Mouse (Mus musculus): ENCODE data around the gene Ipp.

Ipp gene

GRCm38 (mm10) chr4:116557306-116558121 is 50.2 kb downstream of the Ipp start, which contains the start of gene Gpbp1l1:
Gene Gpbp1l1 (plus strand): TSS chr4:116557658.
- peak; percentile 95 for DNase-seq (ENCODE audit: low read depth, low spot score)

DNA sequence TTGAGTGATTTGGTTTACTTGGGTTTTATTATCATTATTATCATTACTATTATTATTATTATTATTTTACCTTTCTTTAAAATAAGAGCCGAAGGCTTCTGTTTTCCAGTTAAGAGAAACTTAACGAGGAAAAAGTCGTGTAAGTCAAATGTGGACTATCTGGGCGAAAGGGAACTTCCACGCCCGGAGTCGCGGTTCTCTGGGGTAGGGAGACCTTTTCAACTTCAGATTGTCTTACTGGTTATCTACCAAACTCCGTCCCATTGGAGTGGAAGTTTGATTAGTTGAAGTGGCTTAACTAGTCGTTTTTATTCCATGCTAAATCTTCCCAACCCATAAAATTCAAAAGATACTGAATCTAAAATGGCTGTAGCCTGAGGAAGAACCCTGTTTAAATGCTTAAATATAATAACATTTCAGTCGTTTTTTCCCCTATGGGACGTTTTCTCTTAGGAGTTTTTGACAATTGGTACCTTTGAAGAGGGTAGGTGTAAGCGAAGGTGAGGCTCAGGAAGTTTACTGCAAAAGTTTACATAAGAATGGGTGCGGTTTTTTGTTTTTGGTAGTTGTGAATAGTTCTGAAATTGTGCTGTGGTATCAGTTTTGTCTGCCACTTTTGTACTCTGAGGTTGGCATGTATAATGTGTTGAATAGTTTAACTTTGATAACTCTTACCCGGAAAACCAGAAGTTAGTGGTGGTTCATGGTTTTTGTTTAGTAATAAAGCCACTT is 51.0 kb downstream of the Ipp start:
- DNase-seq (ENCODE audit: low read depth, low spot score) = no peak

All from forelimb bud, embryonic 11.5 days (tissue).